Mouse (Mus musculus): Measurements from ENCODE around the gene Scfd2.

DNA sequence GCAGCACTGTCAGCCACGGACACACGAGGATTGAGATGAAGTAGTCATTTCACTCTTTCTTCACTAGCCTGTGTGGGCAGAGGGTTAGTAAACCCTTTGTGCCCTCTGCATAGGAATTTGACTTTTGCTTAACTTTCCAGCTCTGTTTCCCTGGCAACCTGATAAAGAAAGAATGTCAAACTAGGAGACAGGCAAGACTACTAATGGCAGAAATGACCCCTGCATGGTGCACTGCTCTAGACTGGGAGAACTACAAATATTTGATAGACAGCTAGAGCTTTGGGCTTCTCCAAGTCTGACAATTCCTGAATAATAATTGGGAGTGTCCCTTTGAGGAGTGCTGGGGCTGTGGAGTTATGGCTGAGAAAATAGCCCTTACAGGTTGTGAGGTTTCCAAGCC is 301.0 kb downstream of the Scfd2 start:
- TF ChIP-seq POLR2A (IDR thresholded peaks at IDR 0.05; ENCODE audit: borderline replicate concordance, extremely low read depth, low read depth, low read length) (no peak), CTCF (IDR thresholded peaks at IDR 0.05; ENCODE audit: insufficient read depth, low read length) (no peak)
